Mouse (Mus musculus): ENCODE data around the gene Trp53bp1.
A peak's percentile ranks its signal among the peaks of the same experiment; 100 is the strongest.

The Trp53bp1 gene

DNA sequence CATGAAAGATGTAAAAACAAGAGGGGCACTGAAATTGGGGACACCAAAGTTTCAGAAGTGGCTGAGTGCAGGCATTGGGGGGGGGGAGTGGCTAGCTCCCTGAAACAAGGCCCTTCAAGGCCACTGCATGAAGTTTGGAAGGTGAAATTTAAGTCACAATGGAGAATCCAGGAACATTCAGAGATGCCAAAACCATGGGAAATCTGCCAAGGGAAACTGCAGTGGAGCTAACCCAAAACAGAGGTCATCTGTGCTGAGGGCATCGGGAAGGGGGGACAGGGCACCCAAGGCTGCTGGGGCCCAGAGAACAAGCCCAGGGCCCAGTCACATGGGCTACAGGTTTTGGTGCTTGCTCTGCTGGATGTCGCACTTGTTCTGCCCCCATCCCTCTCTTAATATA lies 21.4 kb downstream of the Trp53bp1 start:
- DNase-seq (ENCODE audit: low spot score in 2 of 2): no peak

DNA sequence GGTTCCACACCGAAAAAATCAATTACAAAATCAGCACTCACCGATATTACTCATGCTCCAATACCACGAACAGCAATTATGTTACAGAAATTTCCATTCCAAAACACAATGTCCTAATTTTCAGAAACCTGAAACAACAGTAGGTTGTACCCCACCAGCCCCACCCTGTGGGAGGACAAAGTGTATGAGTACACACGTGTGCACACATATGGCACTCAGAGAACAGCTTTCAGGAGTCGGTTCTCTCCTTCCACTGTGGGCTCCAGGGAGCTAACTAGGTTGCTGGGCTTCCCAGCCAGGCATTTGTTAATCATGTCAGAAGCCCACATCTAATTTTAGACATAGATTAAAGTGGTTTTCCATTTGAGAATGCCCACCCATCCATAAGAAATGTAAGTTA lies 27.1 kb downstream of the Trp53bp1 start:
- DNase-seq (ENCODE audit: low spot score in 2 of 2): no peak

DNA sequence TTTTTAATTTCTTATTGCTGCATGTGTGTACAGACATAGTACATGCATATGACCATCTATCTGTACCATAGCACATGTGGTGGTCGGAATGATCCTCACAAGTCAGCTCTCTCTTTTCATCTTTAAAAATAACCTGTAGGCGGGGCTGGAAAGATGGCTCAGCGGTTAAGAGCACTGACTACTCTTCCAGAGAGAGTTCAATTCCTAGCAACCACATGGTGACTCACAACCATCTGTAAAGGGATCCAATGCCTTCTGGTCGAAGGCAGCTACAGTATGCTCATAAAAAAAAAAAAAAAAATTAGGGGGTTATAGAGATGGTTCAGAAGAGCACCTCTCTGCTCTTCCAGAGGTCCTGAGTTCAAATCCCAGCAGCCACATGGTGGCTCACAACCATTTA lies 31.8 kb downstream of the Trp53bp1 start:
- DNase-seq (ENCODE audit: low spot score in 2 of 2): no peak

DNA sequence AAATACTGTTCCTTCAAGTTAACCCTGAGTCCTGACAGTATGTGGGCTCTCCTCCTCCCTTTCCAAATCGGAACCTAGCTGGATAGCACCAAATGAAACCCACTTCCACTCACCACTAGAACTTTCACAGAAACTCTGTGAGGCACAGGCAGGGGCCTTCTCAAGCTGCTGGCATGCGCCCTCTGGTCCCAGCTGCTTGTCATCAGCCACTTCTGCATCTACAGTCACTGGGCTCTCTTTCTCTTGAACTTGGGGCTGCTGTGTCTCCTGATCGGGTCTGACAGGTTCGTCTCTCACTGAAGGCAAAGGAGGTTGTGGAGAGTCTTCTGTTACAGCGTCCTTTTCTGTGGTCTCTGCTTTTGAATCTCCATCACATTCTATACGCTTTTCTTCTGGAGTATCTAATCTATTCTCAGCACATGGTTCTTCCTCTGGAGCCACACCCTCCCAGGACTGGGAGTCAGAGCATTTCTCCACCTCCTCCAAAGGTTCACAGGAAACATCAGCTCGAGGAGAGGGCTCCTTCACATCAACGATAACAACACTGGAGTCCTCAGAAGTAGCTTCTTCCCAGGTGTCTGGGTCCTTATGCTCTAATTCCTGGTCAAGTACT lies 35.6 kb downstream of the Trp53bp1 start:
- no peak for DNase-seq (ENCODE audit: low spot score in 2 of 2)

DNA sequence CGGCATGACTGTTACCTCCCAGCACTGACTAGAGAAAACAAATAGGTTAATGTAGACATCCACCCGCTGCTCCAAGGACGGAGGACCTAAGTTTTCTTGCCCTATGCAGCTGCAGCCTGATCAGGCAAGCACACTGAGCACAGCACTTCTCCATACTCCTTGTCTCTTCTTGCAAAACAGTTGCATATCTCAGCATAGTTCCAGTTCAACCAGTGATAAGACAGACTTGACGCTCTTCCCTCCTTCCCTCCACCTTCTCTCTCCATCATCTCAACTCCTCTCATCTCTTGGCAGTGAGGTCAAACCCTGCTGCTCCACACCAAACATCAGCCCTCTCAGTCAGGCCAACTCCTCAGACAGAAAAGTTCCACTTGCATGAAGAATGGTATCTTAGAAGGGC lies 43.1 kb downstream of the Trp53bp1 start:
- DNase-seq (ENCODE audit: low spot score in 2 of 2): no peak

DNA sequence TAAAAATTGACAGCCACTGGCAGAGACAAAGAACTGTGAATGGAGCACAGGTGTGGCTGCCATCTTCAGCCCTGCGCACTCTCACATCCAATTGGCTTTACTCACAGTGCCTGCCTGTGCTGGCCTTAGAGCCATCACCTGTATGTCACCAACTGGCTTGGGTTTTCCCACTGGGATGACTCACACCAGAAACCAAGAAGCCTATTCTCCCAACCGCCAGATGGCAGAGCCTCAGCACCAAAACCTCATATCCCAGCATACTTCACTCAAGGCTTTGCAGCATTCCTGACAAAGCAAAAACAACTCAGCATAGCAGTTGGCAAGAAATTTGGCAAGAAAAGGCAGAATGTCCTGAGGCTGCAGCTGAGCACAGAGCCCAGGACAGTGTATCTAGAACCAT lies 48.2 kb downstream of the Trp53bp1 start:
- no peak for DNase-seq (ENCODE audit: low spot score in 2 of 2)

DNA sequence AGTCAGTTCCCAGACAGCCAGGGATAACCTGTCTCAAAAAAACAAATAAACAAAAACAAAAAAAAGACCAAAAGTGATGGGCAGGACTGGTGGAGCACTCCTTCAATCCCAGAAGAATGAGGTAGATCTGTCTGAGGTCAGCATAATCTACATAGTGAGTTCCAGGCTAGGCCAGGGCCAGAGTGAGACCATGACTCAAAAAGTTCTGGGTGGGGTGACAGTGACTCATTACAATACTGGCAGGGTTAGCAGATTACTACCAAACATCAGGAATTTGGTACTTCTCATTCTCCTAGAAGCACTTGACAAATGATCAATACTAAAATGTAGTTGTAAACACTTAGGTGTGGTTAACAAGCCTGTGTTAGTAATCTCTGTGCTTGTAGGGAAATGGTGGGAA lies 51.2 kb downstream of the Trp53bp1 start:
- no peak for DNase-seq (ENCODE audit: low spot score in 2 of 2)

DNA sequence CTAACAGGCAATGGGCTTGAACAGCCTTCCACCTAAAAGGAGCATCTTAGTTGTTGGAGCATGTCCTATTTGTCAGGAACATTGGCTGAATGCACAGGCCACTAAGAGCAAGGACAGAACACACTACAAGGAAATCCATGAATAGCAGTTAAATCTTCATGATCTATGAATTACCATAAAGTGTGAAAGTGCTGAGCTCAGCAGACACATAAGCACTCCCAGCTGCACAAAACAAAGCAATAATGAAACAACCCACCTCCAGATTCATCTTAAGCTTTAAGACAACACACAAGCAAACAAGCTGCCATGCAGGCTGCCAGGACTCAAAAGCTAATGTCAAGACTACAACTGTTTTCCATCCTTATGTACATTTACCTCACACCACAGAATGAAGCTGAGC lies 52.0 kb downstream of the Trp53bp1 start:
- DNase-seq (ENCODE audit: low spot score in 2 of 2): no peak

DNA sequence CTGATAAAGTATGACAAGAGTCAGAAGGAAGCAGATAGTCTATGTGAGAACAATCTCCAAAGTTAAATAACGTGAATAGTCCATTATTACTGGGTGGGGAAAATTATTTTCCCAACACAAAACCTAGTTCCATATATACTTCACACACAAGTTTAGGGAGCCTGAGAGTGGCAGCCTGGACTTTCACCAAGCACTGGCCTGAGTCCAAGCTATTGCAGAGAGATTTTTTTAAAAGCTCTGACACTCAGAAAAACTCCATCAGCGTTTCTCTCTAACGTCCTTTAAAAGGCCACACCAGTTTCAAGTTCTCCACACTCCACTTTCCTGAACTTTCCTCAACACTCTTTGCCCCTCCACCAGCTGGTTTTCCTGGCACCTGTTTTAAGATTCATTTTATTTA lies 56.7 kb downstream of the Trp53bp1 start:
- no peak for DNase-seq (ENCODE audit: low spot score in 2 of 2)

DNA sequence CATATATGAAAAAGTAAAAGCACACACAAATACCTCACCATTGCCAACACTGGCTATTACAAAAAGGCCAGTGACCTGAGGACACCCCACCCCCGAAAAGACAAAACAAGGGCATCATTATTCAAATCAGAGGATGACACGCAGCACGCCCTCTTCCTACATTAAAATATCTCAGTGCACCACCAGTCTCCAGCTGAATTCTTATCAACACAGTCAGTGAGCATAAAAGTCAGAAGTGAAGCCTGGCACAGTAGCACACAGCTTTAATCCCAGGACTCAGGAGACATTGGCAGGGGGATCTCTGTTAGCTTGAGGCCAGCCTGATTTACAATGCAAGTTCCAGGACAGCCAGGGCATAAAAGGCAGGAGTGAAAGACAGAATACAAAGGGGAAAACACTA lies 64.7 kb downstream of the Trp53bp1 start:
- no peak for DNase-seq (ENCODE audit: low spot score in 2 of 2)

DNA sequence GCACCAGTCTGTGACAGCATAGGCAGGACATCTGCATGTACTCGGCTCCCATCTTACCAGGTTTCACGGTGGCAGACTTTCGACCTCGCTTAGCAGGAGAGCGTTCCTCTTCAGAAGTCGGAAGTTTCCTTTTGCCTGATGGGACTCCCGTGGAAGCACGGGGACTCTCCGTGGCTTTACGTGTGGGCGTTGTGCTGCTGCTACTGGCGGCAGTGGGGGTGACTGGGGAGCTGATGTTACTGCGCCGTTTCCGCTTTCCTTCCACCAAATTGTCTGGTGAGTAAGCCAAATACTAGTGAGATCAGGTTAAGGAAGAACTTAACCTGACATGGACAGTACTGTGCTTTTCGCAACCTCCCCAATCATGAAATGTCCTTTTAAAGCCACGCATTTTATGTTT lies 66.9 kb downstream of the Trp53bp1 start:
- no peak for DNase-seq (ENCODE audit: low spot score in 2 of 2)

DNA sequence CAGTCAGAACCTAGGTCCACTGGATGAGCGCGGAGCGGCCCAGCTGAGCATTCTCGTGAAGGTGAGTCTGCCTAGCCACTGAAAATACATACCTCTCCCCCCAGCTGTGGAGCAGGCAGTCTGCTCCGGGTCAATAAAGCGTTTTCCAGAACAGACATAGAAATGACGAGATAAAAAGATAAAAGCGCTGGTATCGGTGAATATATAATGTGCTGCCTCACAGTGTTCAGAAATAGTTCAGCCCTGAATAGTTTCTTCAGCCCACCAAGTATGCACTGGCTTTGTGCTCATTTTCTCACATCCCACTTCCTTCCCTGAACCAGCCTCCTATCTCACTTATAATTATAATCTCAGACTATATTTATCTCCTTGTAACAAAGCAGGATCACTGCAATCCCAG lies 75.7 kb downstream of the Trp53bp1 start:
- no peak for DNase-seq (ENCODE audit: low spot score in 2 of 2)

DNA sequence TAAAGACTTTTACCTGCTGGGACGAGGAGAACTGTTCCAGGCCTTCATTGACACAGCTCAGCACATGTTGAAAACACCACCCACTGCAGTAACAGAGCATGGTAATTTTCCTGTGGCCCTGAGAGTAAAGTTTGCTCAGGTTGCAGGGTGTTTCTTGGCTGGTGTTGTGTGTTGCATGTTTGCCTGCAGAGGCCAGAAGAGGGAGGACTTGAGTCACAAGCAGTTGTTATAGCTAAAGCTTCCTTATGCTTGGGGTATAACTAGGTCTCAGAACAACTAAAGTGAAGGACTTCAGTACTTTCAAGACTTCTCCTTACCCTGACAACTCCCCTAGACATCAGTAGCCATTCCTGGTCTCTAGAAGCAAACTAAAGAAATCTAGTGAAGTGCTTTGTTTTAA lies 82.7 kb downstream of the Trp53bp1 start:
- no peak for DNase-seq (ENCODE audit: low spot score in 2 of 2)

DNA sequence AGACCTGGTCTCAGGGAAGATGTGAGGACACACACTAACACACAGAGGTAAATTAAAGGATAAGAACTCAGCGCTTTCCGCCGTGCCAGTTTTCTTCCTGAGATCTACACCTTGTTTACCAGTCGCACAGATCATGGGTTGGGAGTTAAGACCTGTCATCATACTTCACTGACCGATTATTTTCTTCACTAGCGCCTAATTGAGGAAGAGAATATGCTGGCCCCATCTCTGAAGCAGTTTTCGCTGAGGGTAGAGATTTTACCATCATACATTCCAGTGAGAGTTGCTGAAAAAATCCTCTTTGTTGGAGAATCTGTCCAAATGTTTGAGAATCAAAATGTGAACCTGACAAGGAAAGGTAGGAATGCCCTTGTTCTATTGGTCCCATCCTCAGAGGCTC lies 87.1 kb downstream of the Trp53bp1 start:
- no peak for DNase-seq (ENCODE audit: low spot score in 2 of 2)

DNA sequence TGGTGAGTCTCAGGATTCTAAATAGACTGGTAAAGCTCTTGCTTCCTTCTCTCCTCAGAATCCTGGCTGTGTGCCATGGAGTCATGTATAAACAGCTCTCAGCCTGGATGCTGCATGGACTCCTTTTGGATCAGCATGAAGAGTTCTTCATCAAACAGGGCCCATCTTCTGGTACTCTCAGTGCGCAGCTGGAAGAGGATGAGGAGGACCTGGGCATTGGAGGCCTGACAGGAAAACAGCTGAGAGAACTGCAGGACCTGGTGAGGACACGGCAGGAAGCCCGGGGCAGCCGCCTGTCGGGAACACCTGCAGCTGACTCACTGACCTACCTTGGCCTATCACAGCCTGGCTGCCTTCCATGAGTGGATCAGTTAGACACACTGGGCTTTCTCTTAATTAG lies 87.8 kb downstream of the Trp53bp1 start:
- no peak for DNase-seq (ENCODE audit: low spot score in 2 of 2)

DNA sequence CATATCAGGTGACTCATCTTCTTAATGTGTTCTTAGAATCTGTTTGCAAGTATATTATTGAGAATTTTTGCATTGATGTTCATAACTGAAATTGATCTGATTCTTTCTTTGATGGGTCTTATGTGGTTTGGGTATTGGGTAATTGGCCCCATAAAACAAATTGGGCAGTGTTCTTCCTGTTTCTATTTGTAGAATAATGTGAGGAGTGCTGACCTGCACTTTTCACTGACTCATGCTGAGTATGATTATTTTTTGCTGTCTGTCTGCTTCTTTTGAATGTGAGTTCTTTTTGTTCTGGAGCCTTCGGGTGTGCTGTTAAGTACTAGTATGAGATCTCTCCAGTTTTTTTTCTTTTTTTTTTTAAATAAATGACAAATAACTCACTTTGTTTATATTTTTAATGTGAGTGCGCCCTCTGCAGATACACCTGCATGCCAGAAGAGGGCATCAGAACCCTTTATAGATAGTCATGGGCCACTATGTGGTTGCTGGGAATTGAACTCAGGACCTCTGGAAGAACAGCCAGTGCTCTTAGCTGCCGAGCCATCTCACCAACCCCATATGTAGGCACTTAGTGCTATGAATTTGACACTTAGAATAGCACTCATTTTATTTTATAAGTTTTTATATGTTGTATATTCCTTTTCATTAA lies 92.3 kb downstream of the Trp53bp1 start:
- DNase-seq (ENCODE audit: low spot score in 2 of 2): no peak

DNA sequence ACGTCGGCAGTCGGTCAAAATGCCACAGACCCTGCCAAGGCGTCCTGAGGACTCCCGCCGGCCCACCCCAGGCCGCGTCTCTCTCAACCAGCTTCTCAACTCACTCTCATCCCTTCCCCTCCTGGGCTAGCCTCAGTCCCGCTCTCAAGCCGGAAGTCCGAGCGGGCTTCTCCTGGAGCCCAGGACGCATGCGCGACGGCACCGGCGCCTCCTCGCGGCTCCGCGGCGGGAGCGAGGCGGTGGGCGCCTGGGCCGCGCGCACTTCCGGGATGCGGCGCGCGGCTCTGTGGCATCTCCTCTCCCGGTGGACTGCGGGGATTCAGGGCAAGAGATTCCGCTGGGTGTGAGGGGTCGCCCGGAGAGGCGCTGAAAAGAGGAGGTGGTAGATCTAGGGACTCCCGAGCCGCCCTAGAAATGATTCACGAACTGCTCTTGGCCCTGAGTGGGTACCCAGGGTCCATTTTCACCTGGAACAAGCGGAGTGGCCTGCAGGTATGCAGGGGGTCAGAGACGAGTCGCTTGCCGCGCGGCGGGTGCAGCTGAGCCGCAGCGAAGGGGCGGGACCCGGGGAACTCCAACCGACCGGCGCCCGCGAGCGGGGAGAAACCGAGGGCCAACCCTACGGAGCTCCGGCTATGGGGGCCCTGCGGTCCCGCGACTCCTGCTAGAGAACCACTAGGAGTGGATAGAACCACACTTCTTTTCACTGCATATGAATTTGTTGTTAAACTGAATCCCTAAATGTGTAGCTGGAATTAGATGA lies 100.0 kb downstream of the Trp53bp1 start, which contains the start of gene Zscan29:
Gene Zscan29 (minus strand): TSS at position 146 of the 763 bp plus-strand sequence.
- peak; percentile 84 to 92 for DNase-seq (ENCODE audit: low spot score in 2 of 2)

DNA sequence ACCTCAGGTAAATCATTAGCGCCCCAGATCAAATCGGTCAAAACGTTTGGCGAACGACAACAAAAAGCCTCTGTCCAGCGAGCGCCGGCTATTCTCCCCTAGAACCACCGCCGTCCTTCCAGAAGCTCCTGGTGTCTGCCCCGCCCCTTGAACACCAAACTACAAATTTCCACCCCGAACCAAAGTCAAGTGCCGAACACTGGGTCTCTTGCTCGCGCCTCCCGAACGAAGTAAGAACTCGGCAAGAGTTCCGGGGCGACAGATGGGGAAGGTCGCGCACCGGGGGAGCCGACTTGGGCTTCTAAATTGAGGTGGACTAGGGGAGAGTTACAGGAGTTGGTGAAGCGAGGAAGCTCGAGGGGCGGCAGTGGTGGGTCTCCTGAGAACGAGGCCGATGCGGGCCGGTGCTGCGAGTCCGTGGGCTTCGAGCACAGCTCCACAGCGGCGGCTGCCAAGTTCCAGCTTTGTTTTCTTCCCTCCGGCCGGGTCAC lies 100.7 kb downstream of the Trp53bp1 start, which contains the start of gene Tubgcp4:
Gene Tubgcp4 (plus strand): TSS at position 174 of the 491 bp plus-strand sequence.
- DNase-seq (ENCODE audit: low spot score in 2 of 2): peak in 1 of 2 experiments; percentile 45

DNA sequence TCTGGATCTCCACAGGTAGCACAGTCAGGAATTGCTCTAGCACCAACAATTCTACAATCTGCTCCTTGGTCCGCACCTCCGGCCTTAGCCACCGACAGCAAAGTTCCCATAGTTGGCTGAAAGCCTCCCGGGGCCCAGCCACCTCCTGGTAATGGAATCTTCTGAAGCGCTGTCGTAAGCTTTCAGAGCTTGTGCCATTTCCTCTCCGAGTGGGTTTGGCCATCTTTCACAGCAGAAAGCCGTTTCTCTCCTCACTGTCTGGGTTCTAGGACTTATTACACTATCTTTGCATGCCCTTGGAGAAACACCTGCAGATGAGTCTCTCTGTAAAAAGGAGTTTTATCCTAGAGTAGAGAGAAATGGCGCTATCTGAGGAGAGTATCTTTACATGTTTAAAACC lies 101.3 kb downstream of the Trp53bp1 start:
- peak in 1 of 2 experiments; percentile 17 for DNase-seq (ENCODE audit: low spot score in 2 of 2)

DNA sequence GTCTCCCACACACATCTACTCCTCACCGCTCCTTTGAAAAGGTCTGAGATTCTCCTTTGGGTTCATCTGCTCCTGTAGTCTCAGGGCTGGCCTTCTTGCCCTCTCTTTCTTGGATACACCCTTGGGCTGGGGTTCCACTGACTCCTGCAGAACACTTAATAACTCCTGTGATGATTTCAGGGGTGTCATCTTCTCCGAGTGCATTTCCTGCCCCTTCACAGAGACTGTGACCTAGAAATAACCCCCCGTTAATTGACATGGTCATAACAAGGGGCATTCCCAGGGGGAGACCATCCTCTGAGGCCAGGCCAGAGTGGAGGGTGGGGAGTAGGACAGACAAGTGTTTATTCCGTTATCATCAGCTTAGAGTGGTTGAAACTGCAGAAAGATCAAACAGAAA lies 102.0 kb downstream of the Trp53bp1 start:
- DNase-seq (ENCODE audit: low spot score in 2 of 2): no peak

DNA sequence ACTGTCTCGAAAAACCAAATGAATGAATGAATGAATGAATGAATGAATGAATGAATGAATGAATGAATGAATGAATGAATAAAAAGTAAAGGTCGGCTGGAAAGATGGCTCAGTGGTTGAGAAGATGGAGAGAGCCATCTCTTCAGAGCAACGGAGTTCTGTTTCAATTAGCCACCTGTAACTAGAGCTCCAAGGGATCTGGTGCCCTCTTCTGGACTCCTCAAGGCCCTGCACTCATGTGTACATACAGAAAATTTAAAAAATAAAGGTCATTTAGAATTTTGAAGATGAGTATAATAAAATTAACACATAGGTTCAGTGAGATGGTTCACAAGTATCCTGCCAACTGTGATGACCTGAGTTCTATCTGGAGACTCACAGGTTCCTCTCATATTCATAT lies 118.1 kb downstream of the Trp53bp1 start:
- DNase-seq (ENCODE audit: low spot score in 2 of 2): no peak

DNA sequence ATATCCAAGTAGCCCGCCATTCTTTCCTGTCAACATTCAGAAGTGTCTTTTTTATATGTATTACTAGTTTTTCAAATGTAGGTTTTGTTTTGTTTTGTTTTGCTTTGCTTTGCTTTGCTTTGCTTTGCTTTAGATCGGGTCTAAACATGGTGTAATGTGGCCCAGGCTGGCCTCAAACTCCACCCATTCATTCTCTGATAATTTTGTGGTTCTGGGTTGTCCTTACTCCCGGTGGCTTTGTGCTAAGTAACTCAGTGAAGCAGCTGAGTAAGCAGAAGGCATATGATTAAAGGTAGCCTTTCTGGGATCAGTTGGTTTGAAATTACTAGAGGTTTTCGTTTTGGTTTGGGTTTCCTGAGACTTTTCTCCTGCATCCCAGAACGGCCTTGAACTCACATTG lies 121.5 kb downstream of the Trp53bp1 start:
- DNase-seq (ENCODE audit: low spot score in 2 of 2): no peak

Data from thymus, postnatal 10 days (tissue).